18 mouse cellular contexts compared by ENCODE assay signal in genomic region chr10:12798248-12798647, GRCm38 (mm10).
DNase-seq lines count a peak whose midpoint lies in the region; ATAC-seq lines count a peak whose summit lies in the region.
"Had no signal": no experiment of that assay in that cellular context is flagged by ENCODE, and none has a peak within 500 bp of the region (broad histone marks: within the 10 kb centered on the region; RNA-seq: fewer than 3 reads in every experiment).

No protein-coding gene starts in this region.

- H3K9me3 ChIP-seq in midbrain, embryonic 11.5 days (ENCODE audit: control insufficient read depth, low read length): no peaks in the 10 kb centered on the region
- no peaks in the 10 kb centered on the region for H3K9me3 ChIP-seq in midbrain, embryonic 14.5 days (ENCODE audit: control insufficient read depth, low read length)
- H3K9me3 ChIP-seq: embryonic facial prominence, embryonic 10.5 days; forebrain, embryonic 10.5 days; heart, embryonic 12.5 days; hindbrain, embryonic 15.5 days had no signal

- no peak overlapping the region for H3K4me2 ChIP-seq in midbrain, embryonic 11.5 days
- no peak overlapping the region for H3K4me2 ChIP-seq in midbrain, embryonic 14.5 days (ENCODE audit: low read length)
- H3K4me2 ChIP-seq: heart, embryonic 12.5 days; hindbrain, embryonic 15.5 days had no signal

- no peak overlapping the region for H3K4me3 ChIP-seq in midbrain, embryonic 11.5 days (ENCODE audit: low read depth, low read length)
- H3K4me3 ChIP-seq in midbrain, embryonic 14.5 days (replicated peaks; ENCODE audit: low read depth, low read length): no peak overlapping the region
- H3K4me3 ChIP-seq: embryonic facial prominence, embryonic 10.5 days; forebrain, embryonic 10.5 days; heart, embryonic 12.5 days; hindbrain, embryonic 15.5 days had no signal

- no peak for ATAC-seq in midbrain, embryonic 11.5 days (ENCODE audit: low FRiP score)
- ATAC-seq in midbrain, embryonic 14.5 days (ENCODE audit: low FRiP score, low TSS enrichment): no peak
- no peak for ATAC-seq in erythroid progenitor cell, adult 5-6 weeks (replicated peaks; ENCODE audit: low FRiP score, poor library complexity, severe bottlenecking)
- ATAC-seq: forebrain, embryonic 14.5 days had no signal

- peak; percentile 87 for DNase-seq in heart, adult 11 months
- no peak for DNase-seq in heart, postnatal 4 days
- peak; percentile 36 for DNase-seq in kidney, adult 9 months
- no peak for DNase-seq in kidney, postnatal 4 days
- peak; percentile 35 for DNase-seq in midbrain, embryonic 11.5 days (ENCODE audit: low spot score, missing footprints)
- no peak for DNase-seq in midbrain, embryonic 14.5 days
- DNase-seq in kidney, postnatal 36 days: peak; percentile 34 to 49
- DNase-seq: adrenal gland, adult 8-10 months; adrenal gland, postnatal 36 days; cerebellum, adult 2 months; cerebellum, postnatal 10 days; gastrocnemius, postnatal 10 days had no signal

- WGBS in midbrain, embryonic 11.5 days: 95% methylated on average over 4 of the region's 4 CpGs
- WGBS in midbrain, embryonic 14.5 days: 97% methylated on average over 4 of the region's 4 CpGs

- no peaks in the 10 kb centered on the region for H3K36me3 ChIP-seq in midbrain, embryonic 11.5 days (ENCODE audit: control insufficient read depth, insufficient read depth, low read length)
- no peaks in the 10 kb centered on the region for H3K36me3 ChIP-seq in midbrain, embryonic 14.5 days (ENCODE audit: control insufficient read depth, insufficient read depth, low read length)
- H3K36me3 ChIP-seq: embryonic facial prominence, embryonic 10.5 days; forebrain, embryonic 10.5 days; heart, embryonic 12.5 days; hindbrain, embryonic 15.5 days had no signal

- no peaks in the 10 kb centered on the region for H3K27me3 ChIP-seq in midbrain, embryonic 11.5 days (ENCODE audit: control insufficient read depth, insufficient read depth, low read length)
- H3K27me3 ChIP-seq in midbrain, embryonic 14.5 days (ENCODE audit: control insufficient read depth, insufficient read depth, low read length): no peaks in the 10 kb centered on the region
- H3K27me3 ChIP-seq: heart, embryonic 12.5 days; hindbrain, embryonic 15.5 days had no signal

- no peaks in the 10 kb centered on the region for H3K4me1 ChIP-seq in midbrain, embryonic 11.5 days (ENCODE audit: control insufficient read depth, insufficient read depth, low read length)
- no peaks in the 10 kb centered on the region for H3K4me1 ChIP-seq in midbrain, embryonic 14.5 days (ENCODE audit: control insufficient read depth, insufficient read depth, low read length)

- no peak overlapping the region for H3K9ac ChIP-seq in midbrain, embryonic 11.5 days (ENCODE audit: low read length)
- no peak overlapping the region for H3K9ac ChIP-seq in midbrain, embryonic 14.5 days (replicated peaks; ENCODE audit: low read length)
- H3K9ac ChIP-seq: heart, embryonic 12.5 days; hindbrain, embryonic 15.5 days had no signal

- H3K27ac ChIP-seq in midbrain, embryonic 11.5 days (ENCODE audit: low read depth, low read length): no peak overlapping the region
- no peak overlapping the region for H3K27ac ChIP-seq in midbrain, embryonic 14.5 days (replicated peaks; ENCODE audit: low read depth, low read length)
- H3K27ac ChIP-seq: embryonic facial prominence, embryonic 10.5 days; forebrain, embryonic 10.5 days; hindbrain, embryonic 15.5 days had no signal

Comparison
In these comparisons a context has a peak if more than half of its experiments do, and no peak if none do; other contexts are left out.
1. DNase-seq: peak in heart, adult 11 months (single experiment), kidney, adult 9 months (single experiment), midbrain, embryonic 11.5 days (single experiment) and kidney, postnatal 36 days (2 of 2); none in heart, postnatal 4 days (single experiment), kidney, postnatal 4 days (0 of 2) and midbrain, embryonic 14.5 days (single experiment).